Mouse (Mus musculus) hindbrain, embryonic 12.5 days (tissue): Measurements from ENCODE around the gene Tenm4. TPM values are rescaled to one million over a fixed set of nuclear protein-coding genes. Genes with fewer than 3 reads are reported as not detected.

ENCODE experiments used
- ATAC-seq: fragments of 200-750 bp; cut with Nextera tagmentation; 2 replicates; pipeline ENCODE4 v1.8.0; 2017; ENCODE audit warnings: moderate TSS enrichment; ENCODE audit not compliant: low FRiP score
- H3K27ac ChIP-seq: fragments of 300-500 bp; sonication (generic); 2 replicates; pipeline ENCODE4 v1.5.1; 2016; ENCODE audit warnings: mild to moderate bottlenecking
- H3K27me3 ChIP-seq: fragments of 300-500 bp; sonication (generic); 2 replicates; pipeline ENCODE4 v1.6.1; 2016; ENCODE audit warnings: mild to moderate bottlenecking
- H3K36me3 ChIP-seq: fragments of 300-500 bp; sonication (generic); 2 replicates; pipeline ENCODE4 v1.6.1; 2016; ENCODE audit warnings: mild to moderate bottlenecking
- H3K4me1 ChIP-seq: fragments of 300-500 bp; sonication (generic); 2 replicates; pipeline ENCODE4 v1.6.1; 2016
- H3K4me2 ChIP-seq: fragments of 300-500 bp; sonication (generic); replicated peaks from 2 replicates; pipeline ENCODE4 v1.6.1; 2016; ENCODE audit warnings: mild to moderate bottlenecking
- H3K4me3 ChIP-seq: fragments of 300-500 bp; sonication (generic); 2 replicates; pipeline ENCODE4 v1.5.1; 2016; ENCODE audit warnings: mild to moderate bottlenecking
- H3K9ac ChIP-seq: fragments of 300-500 bp; sonication (generic); 2 replicates; pipeline ENCODE4 v1.6.1; 2016; ENCODE audit warnings: mild to moderate bottlenecking, moderate library complexity
- H3K9me3 ChIP-seq: fragments of 300-500 bp; sonication (generic); replicated peaks from 2 replicates; pipeline ENCODE4 v1.6.1; 2016; ENCODE audit warnings: mild to moderate bottlenecking
- WGBS: fragments of 180-500 bp; shearing (Covaris S2); methylation state at CpG from one replicate; pipeline ENCODE4 v1.1.7; 2016; 5-methylcytosine and 5-hydroxymethylcytosine counted together
- polyA plus RNA-seq: library from polyadenylated mRNA; unstranded; fragments of >200 nt; fragmentation: Nextera tagmentation; extraction: Ambion mirVana; gene quantifications from 2 replicates; pipeline ENCODE4 v1.2.1, GENCODE M21; 2016

Gene Tenm4
- polyA plus RNA-seq, 1 experiment from 2014 or later: 38.5 TPM

- Histone ChIP-seq H3K27me3 (peaks cover 15% of the 10 kb centered on the region; the same call in 1 of the 2 replicates), H3K36me3 (no peaks in the 10 kb centered on the region), H3K4me1 (peaks cover 56% of the 10 kb centered on the region), H3K9ac (no peak overlapping the region), H3K4me3 (no peak overlapping the region), H3K27ac (no peak overlapping the region), H3K9me3 (no peaks in the 10 kb centered on the region), H3K4me2 (no peak overlapping the region)
- 21% methylated on average over 4 of the region's 4 CpGs for WGBS
- no peak for ATAC-seq
Measured at GRCm38 (mm10) chr7:96647657-96648056, 476.6 kb downstream of the Tenm4 start.

- H3K4me3 ChIP-seq: no peak overlapping the region
- no peak overlapping the region for H3K9ac ChIP-seq
- H3K27ac ChIP-seq: no peak overlapping the region
- peaks cover 12% of the 10 kb centered on the region; the same call in 1 of the 2 replicates for H3K27me3 ChIP-seq
- ATAC-seq: no peak
- no peaks in the 10 kb centered on the region for H3K9me3 ChIP-seq
- no peaks in the 10 kb centered on the region for H3K36me3 ChIP-seq
- H3K4me1 ChIP-seq: peaks cover 57% of the 10 kb centered on the region
- no peak overlapping the region for H3K4me2 ChIP-seq
- 69% methylated on average over 2 of the region's 2 CpGs for WGBS
Measured at GRCm38 (mm10) chr7:96648606-96649005, 477.6 kb downstream of the Tenm4 start.

DNA sequence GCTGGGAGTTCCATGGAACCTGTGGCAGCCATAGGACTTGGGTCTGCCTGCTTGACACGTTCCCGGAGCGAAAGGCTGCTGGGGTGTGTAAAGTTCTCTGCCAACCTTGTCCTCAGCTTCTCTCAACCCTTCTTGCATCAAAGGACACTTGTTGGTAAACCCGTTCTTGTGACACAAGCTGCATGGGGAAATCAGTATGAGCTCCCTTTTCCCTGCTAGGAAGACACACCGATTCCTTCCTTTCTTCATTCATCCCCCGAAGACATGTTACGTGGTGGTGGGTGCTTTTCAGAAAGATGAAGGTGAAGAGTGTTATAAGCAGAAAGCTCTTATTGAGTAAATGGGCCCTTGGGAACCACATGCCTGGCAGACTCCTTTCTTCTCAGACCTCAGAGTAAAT is 478.1 kb downstream of the Tenm4 start:
- no peak for ATAC-seq
- 84% methylated on average over 7 of the region's 7 CpGs for WGBS
- peaks cover 12% of the 10 kb centered on the region; the same call in 1 of the 2 replicates for H3K27me3 ChIP-seq
- H3K4me2 ChIP-seq: no peak overlapping the region
- H3K27ac ChIP-seq: no peak overlapping the region
- H3K4me3 ChIP-seq: no peak overlapping the region
- no peaks in the 10 kb centered on the region for H3K9me3 ChIP-seq
- peaks cover 54% of the 10 kb centered on the region for H3K4me1 ChIP-seq
- no peaks in the 10 kb centered on the region for H3K36me3 ChIP-seq
- no peak overlapping the region for H3K9ac ChIP-seq

DNA sequence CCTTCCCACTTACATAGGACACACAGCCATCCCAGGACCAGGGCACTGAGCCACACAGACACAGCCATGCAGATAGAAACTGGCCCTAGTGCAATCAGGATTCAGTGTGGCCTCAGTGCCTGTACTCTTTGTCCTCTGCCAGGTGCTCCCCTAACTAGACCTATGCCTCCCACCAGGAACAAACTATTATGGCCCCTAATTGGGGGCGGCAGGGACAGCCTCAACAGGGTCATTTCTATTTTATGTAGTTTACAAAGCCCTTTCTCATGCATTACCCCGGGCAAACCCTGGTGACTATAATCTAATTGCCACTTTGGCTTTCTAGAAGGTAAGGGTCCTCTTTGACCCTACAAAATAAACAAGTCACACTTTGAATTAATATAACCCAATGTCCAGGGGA is 479.4 kb downstream of the Tenm4 start:
- no peak for ATAC-seq
- 0 out of 2 replicates have a peak overlapping the region, but pooled peaks have one; percentile 60 for H3K27ac ChIP-seq
- no peak overlapping the region for H3K4me3 ChIP-seq
- H3K27me3 ChIP-seq: peaks cover 9% of the 10 kb centered on the region; the same call in 1 of the 2 replicates
- H3K4me1 ChIP-seq: peaks cover 57% of the 10 kb centered on the region
- H3K4me2 ChIP-seq: no peak overlapping the region
- H3K9me3 ChIP-seq: no peaks in the 10 kb centered on the region
- H3K36me3 ChIP-seq: no peaks in the 10 kb centered on the region
- H3K9ac ChIP-seq: no peak overlapping the region
- WGBS: 39% methylated on average over 2 of the region's 2 CpGs

- Histone ChIP-seq H3K4me2 (no peak overlapping the region), H3K4me1 (peaks cover 53% of the 10 kb centered on the region), H3K27me3 (peaks cover 7% of the 10 kb centered on the region; the same call in 1 of the 2 replicates), H3K9me3 (no peaks in the 10 kb centered on the region), H3K36me3 (no peaks in the 10 kb centered on the region), H3K27ac (peak overlapping the region; percentile 60), H3K9ac (no peak overlapping the region), H3K4me3 (no peak overlapping the region)
- ATAC-seq: no peak
- WGBS: 21% methylated on average over 6 of the region's 6 CpGs
Measured at GRCm38 (mm10) chr7:96651055-96651454, 480.0 kb downstream of the Tenm4 start.

DNA sequence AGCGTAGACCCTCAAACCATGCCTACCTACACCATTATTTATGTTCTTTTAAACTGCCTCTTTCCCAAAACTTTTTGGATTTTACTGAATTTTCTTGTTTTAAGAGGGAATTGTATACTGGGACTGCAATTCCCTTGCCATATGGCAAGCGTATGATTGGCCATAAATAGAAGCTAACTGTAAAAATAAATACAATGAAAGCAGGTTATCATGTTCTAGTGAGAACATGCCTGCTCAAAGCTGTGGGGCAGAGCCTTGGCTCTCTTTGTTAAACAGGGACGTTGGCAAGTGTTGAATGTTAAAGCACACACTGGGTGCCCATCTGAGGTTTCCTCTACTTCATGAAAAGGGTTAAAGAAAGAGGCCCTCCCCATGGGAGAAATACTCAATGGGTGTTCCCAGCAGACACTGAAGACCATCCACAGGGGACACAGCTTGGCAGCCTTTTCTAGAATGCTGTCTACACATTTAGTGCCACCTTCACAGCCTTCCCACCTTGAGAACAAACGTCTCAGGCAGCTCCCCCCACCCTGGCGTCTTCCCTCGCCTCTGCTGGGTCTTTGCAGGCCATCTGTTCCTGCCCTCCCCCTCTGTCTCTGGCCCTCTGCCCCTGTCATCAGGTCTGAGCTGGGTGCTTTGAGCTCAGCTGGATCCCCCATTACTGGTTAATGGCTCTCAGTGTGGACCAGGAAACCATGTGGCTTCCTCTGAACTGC is 480.7 kb downstream of the Tenm4 start:
- no peaks in the 10 kb centered on the region for H3K36me3 ChIP-seq
- no peak overlapping the region for H3K4me3 ChIP-seq
- H3K9ac ChIP-seq: no peak overlapping the region
- H3K9me3 ChIP-seq: no peaks in the 10 kb centered on the region
- H3K27me3 ChIP-seq: 0 out of 2 replicates have a peak, but pooled peaks cover 6% of the 10 kb centered on the region
- WGBS: 32% methylated on average over 6 of the region's 6 CpGs
- peak overlapping the region; percentile 60 for H3K27ac ChIP-seq
- peaks cover 60% of the 10 kb centered on the region for H3K4me1 ChIP-seq
- ATAC-seq: peak; percentile 49
- no peak overlapping the region for H3K4me2 ChIP-seq

DNA sequence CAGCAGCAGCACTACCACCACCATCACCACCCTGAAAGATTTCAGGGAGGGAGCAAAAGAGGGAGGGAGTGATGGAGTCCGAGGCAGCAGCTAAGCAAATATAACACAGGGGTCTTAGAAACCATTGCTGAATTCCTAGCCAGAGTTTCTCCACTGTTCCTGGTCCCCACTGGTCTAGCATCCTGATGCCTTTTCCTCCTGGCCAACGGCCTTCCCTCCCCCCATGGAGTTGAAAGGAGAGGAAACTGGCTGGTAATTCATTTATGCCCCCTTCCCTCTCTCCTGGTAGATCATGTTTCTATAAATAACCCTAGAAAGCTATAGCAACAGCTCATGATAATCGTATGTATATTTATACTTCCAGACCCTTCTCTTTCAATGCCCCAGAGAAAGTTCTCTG is 481.8 kb downstream of the Tenm4 start:
- Histone ChIP-seq H3K4me3 (no peak overlapping the region), H3K4me1 (peaks cover 61% of the 10 kb centered on the region), H3K27me3 (0 out of 2 replicates have a peak, but pooled peaks cover 2% of the 10 kb centered on the region), H3K9me3 (no peaks in the 10 kb centered on the region), H3K27ac (peak overlapping the region; percentile 55), H3K9ac (no peak overlapping the region), H3K4me2 (no peak overlapping the region), H3K36me3 (no peaks in the 10 kb centered on the region)
- ATAC-seq: no peak
- WGBS: 36% methylated on average over 3 of the region's 3 CpGs

- Histone ChIP-seq H3K9ac (no peak overlapping the region), H3K4me3 (no peak overlapping the region), H3K4me2 (no peak overlapping the region), H3K27me3 (0 out of 2 replicates have a peak, but pooled peaks cover 5% of the 10 kb centered on the region), H3K9me3 (no peaks in the 10 kb centered on the region), H3K27ac (no peak overlapping the region), H3K36me3 (no peaks in the 10 kb centered on the region), H3K4me1 (peaks cover 69% of the 10 kb centered on the region)
- 54% methylated on average over 2 of the region's 2 CpGs for WGBS
- no peak for ATAC-seq
Measured at GRCm38 (mm10) chr7:96654206-96654605, 483.2 kb downstream of the Tenm4 start.

DNA sequence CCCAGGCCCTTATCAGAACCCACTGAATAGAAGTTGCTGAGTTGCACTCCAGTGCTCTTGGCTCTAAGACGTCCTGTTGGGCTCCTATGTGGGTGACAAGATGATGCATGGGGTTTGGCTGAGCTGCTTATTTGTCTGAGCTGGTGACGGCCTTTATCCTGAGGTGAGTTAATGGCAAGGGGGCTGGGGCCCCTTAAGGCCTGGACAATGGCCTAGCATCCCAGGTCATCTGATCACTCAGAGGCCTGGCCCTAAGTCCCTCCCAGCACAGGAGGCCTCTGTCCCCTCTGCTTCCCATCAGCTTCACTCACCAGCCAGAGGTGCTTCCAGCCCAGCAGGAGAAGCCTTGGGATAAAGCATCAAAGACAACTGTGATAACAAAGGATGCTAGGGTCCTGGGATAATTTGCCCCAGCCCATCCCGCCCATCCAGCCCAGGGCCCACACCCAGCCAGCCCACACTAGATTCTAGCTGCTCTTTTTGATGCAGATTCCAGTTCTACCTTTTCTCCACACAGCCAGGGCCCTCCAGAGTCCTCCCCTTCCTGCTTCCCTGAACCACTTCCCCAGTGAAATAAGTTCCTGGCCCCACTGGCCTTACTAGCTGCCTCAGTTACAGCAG is 484.2 kb downstream of the Tenm4 start:
- WGBS: 25% methylated on average over 3 of the region's 3 CpGs
- no peaks in the 10 kb centered on the region for H3K9me3 ChIP-seq
- peaks cover 71% of the 10 kb centered on the region for H3K4me1 ChIP-seq
- H3K4me2 ChIP-seq: no peak overlapping the region
- no peak for ATAC-seq
- no peaks in the 10 kb centered on the region for H3K36me3 ChIP-seq
- H3K4me3 ChIP-seq: no peak overlapping the region
- no peak overlapping the region for H3K9ac ChIP-seq
- 0 out of 2 replicates have a peak, but pooled peaks cover 5% of the 10 kb centered on the region for H3K27me3 ChIP-seq
- H3K27ac ChIP-seq: no peak overlapping the region; the same call in 1 of the 2 replicates

- Histone ChIP-seq H3K4me2 (peak overlapping the region; percentile 28; the same call in 1 of the 2 replicates), H3K27ac (peak overlapping the region; percentile 40), H3K36me3 (no peaks in the 10 kb centered on the region), H3K4me3 (no peak overlapping the region), H3K27me3 (0 out of 2 replicates have a peak, but pooled peaks cover 5% of the 10 kb centered on the region), H3K4me1 (peaks cover 69% of the 10 kb centered on the region), H3K9me3 (no peaks in the 10 kb centered on the region), H3K9ac (no peak overlapping the region)
- no peak for ATAC-seq
- 6% methylated on average over 13 of the region's 13 CpGs for WGBS
Measured at GRCm38 (mm10) chr7:96657101-96657830, 486.2 kb downstream of the Tenm4 start.

DNA sequence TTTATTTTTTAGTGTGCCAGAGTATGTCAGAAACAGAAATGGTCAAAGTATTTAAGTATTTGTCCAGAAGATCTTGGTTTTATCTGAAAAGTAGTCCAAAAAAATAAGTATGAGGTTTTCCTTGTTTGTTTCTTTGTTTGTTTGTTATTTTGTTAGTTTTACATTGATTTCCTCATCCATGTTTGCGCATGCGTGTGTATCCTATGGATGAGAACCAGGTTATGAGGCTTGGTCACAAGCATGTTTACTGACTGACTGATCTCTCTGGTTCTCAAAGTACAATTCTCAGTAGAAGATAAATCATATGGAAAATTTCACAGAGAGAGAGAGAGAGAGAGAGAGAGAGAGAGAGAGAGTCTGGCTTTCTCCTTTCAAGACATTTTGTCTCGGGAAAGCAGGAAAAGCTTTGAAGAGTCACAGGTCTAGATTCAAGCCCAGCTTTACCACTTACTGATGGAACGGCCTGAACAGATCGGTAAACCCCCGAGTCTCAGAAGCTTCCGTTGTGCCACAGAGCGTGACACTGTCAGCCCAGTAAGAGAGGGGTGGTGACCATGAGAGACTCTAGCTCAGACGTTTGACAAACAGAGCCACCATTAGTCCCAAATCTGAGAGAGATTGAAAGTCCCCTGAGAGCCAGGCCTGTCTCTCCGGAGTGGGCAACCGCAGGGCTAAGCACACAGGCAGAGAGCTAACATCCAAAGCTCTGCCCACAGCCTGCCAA is 487.0 kb downstream of the Tenm4 start:
- no peak overlapping the region for H3K9ac ChIP-seq
- no peak overlapping the region for H3K4me2 ChIP-seq
- H3K27ac ChIP-seq: peak overlapping the region; percentile 40; the same call in 1 of the 2 replicates
- WGBS: 58% methylated on average over 11 of the region's 11 CpGs
- ATAC-seq: no peak
- no peaks in the 10 kb centered on the region for H3K36me3 ChIP-seq
- no peaks in the 10 kb centered on the region for H3K9me3 ChIP-seq
- H3K4me3 ChIP-seq: no peak overlapping the region
- 0 out of 2 replicates have a peak, but pooled peaks cover 5% of the 10 kb centered on the region for H3K27me3 ChIP-seq
- H3K4me1 ChIP-seq: peaks cover 66% of the 10 kb centered on the region
